Mouse (Mus musculus) midbrain, postnatal 0 days (tissue): ENCODE measurements around the gene Usp54. TPM values are rescaled to one million over a fixed set of nuclear protein-coding genes. Genes with fewer than 3 reads are reported as not detected.
A peak's percentile ranks its signal among the peaks of the same experiment; 100 is the strongest.

Experiments used
- ATAC-seq: fragments of 200-750 bp; cut with Nextera tagmentation; 2 replicates; pipeline ENCODE4 v1.8.0; 2017; ENCODE audit warnings: moderate number of reproducible peaks, mild to moderate bottlenecking, moderate TSS enrichment, moderate library complexity; ENCODE audit not compliant: low FRiP score
- DNase-seq: peaks from one replicate; pipeline ENCODE4 v3.0.0-alpha.2; 2015; ENCODE audit warnings: low spot score
- H3K27ac ChIP-seq: fragments of 300-500 bp; sonication (generic); 2 replicates; pipeline ENCODE4 v1.5.1; 2014; ENCODE audit warnings: low read depth, mild to moderate bottlenecking, low read length, mixed read lengths
- H3K27me3 ChIP-seq: fragments of 300-500 bp; sonication (generic); 2 replicates; pipeline ENCODE4 v1.6.1; 2014; ENCODE audit warnings: low read length, control low read depth, mixed read lengths; ENCODE audit not compliant: insufficient read depth
- H3K36me3 ChIP-seq: fragments of 300-500 bp; sonication (generic); 2 replicates; pipeline ENCODE4 v1.6.1; 2014; ENCODE audit warnings: low read length, control low read depth, mixed read lengths; ENCODE audit not compliant: insufficient read depth
- H3K4me1 ChIP-seq: fragments of 300-500 bp; sonication (generic); 2 replicates; pipeline ENCODE4 v1.6.1; 2014; ENCODE audit warnings: mild to moderate bottlenecking, control low read depth, antibody characterized with exemption, low read length, mixed read lengths; ENCODE audit not compliant: insufficient read depth
- H3K4me2 ChIP-seq: fragments of 300-500 bp; sonication (generic); 2 replicates; pipeline ENCODE4 v1.6.1; 2014; ENCODE audit warnings: low read depth, mild to moderate bottlenecking, low read length, mixed read lengths; ENCODE audit not compliant: poor library complexity, severe bottlenecking
- H3K4me3 ChIP-seq: fragments of 300-500 bp; sonication (generic); 2 replicates; pipeline ENCODE4 v1.5.1; 2014; ENCODE audit warnings: low read depth, mild to moderate bottlenecking, low read length, moderate library complexity
- H3K9ac ChIP-seq: fragments of 300-500 bp; sonication (generic); replicated peaks from 2 replicates; pipeline ENCODE4 v1.6.1; 2014; ENCODE audit warnings: mild to moderate bottlenecking, low read length, moderate library complexity, mixed read lengths; ENCODE audit not compliant: poor library complexity, severe bottlenecking
- H3K9me3 ChIP-seq: fragments of 300-500 bp; sonication (generic); 2 replicates; pipeline ENCODE4 v1.6.1; 2016; ENCODE audit warnings: low read length, control low read depth
- CTCF ChIP-seq: IDR thresholded peaks from 2 replicates; pipeline ENCODE4 v1.5.1; 2016; ENCODE audit warnings: antibody characterized with exemption, mild to moderate bottlenecking
- WGBS: fragments of 180-500 bp; shearing (Covaris S2); extraction: QIAGEN DNeasy Blood & Tissue Kit; methylation state at CpG from one replicate; pipeline ENCODE4 v1.1.7; 2014; 5-methylcytosine and 5-hydroxymethylcytosine counted together
- polyA plus RNA-seq: library from polyadenylated mRNA; unstranded; fragments of >200 nt; fragmentation: Nextera tagmentation; extraction: Ambion mirVana; gene quantifications from 2 replicates; pipeline ENCODE4 v1.2.1, GENCODE M21; 2015
- total RNA-seq: library from RNA; depleted of rRNA; stranded (reverse); fragments of >200 nt; gene quantifications from 2 replicates; pipeline ENCODE4 v1.2.3, GENCODE M21; 2014

The Usp54 gene
- total and polyA plus RNA-seq, 2 experiments from 2014 or later = 6.0 to 25.5 TPM

GRCm38 (mm10) chr14:20658326-20658725 lies 17.5 kb upstream of the Usp54 start:
- Histone ChIP-seq H3K4me1 (peaks cover 6% of the 10 kb centered on the region; the same call in 1 of the 2 replicates), H3K4me2 (no peak overlapping the region), H3K27me3 (no peaks in the 10 kb centered on the region), H3K9me3 (no peaks in the 10 kb centered on the region), H3K36me3 (no peaks in the 10 kb centered on the region), H3K4me3 (no peak overlapping the region), H3K27ac (no peak overlapping the region), H3K9ac (no peak overlapping the region)
- peak; percentile 81 for TF ChIP-seq CTCF
- no peak for ATAC-seq
- DNase-seq = peak; percentile 67

- DNase-seq (no peak), ATAC-seq (no peak)
- H3K9ac ChIP-seq = no peak within 1 kb of the TSS
- no peak within 1 kb of the TSS for H3K4me2 ChIP-seq
- H3K4me3 ChIP-seq = no peak within 1 kb of the TSS
- no peak for TF ChIP-seq CTCF
- no peaks in the 10 kb centered on the region for H3K9me3 ChIP-seq
- WGBS = 42% methylated on average over 11 of the region's 11 CpGs
- H3K27ac ChIP-seq = no peak within 1 kb of the TSS
- no peaks in the 10 kb centered on the region for H3K27me3 ChIP-seq
- H3K36me3 ChIP-seq = no peaks in the 10 kb centered on the region
- no peaks in the 10 kb centered on the region; the same call in 1 of the 2 replicates for H3K4me1 ChIP-seq
These were observed 15.5 kb upstream of the Usp54 start, which contains the start of gene Myoz1 for GRCm38 (mm10) chr14:20656361-20656760. Gene Myoz1 (minus strand): TSS chr14:20656540.

- H3K4me2 ChIP-seq = no peak overlapping the region
- no peaks in the 10 kb centered on the region for H3K36me3 ChIP-seq
- H3K9me3 ChIP-seq = no peaks in the 10 kb centered on the region
- ATAC-seq (no peak), DNase-seq (no peak)
- H3K9ac ChIP-seq = no peak overlapping the region
- no peak overlapping the region for H3K4me3 ChIP-seq
- H3K4me1 ChIP-seq = no peaks in the 10 kb centered on the region; the same call in 1 of the 2 replicates
- no peak overlapping the region for H3K27ac ChIP-seq
- no peak for TF ChIP-seq CTCF
- 82% methylated on average over 9 of the region's 9 CpGs for WGBS
- no peaks in the 10 kb centered on the region for H3K27me3 ChIP-seq
These were observed 14.9 kb upstream of the Usp54 start for GRCm38 (mm10) chr14:20655731-20656130.

DNA sequence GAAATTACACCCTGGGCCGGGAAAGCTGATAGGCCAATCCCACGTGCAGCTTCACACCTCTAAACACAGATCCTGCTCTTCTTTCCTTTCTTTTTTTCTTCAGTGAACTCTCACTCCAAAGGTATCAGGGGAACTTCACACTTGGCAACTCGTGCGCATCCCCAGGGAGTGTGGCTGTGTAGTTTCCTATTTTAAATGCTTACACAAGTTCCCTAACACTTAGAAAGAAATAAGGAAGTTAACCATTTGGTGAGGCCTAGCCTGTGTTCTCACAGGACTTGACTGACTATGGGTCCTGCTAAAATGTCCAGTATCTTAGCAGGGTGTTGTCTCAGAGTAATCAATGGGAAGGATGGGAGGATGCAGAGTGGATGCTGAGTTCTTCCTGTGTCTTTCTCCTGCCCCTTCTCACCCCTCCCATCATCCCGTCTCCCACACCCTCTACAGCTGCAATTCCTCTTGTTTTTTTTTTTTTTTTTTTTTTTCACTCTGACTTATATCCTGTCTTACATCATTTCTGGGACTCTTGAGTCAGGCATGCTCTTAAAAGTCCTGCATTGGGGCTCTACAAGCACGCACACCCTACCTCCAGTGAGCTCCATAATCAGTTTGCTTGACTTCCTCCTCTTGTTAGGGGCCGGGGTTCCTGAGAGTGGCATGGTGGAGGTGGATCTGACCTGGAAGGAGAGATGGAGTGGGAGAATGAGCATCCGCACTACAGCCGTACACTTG lies 14.0 kb upstream of the Usp54 start:
- ATAC-seq = no peak
- H3K4me3 ChIP-seq = no peak overlapping the region
- WGBS = 80% methylated on average over 9 of the region's 9 CpGs
- no peak for TF ChIP-seq CTCF
- no peak overlapping the region for H3K9ac ChIP-seq
- H3K4me1 ChIP-seq = no peaks in the 10 kb centered on the region
- no peak overlapping the region for H3K4me2 ChIP-seq
- no peak for DNase-seq
- H3K36me3 ChIP-seq = no peaks in the 10 kb centered on the region
- H3K27me3 ChIP-seq = no peaks in the 10 kb centered on the region
- no peak overlapping the region for H3K27ac ChIP-seq
- no peaks in the 10 kb centered on the region for H3K9me3 ChIP-seq

- no peak for TF ChIP-seq CTCF
- Histone ChIP-seq H3K4me2 (no peak overlapping the region), H3K9ac (no peak overlapping the region), H3K36me3 (no peaks in the 10 kb centered on the region), H3K27ac (no peak overlapping the region), H3K9me3 (no peaks in the 10 kb centered on the region), H3K27me3 (no peaks in the 10 kb centered on the region), H3K4me3 (no peak overlapping the region), H3K4me1 (no peaks in the 10 kb centered on the region)
- ATAC-seq = no peak
- 68% methylated on average over 4 of the region's 4 CpGs for WGBS
- no peak for DNase-seq
These were observed 10.9 kb upstream of the Usp54 start for GRCm38 (mm10) chr14:20651722-20652256.

DNA sequence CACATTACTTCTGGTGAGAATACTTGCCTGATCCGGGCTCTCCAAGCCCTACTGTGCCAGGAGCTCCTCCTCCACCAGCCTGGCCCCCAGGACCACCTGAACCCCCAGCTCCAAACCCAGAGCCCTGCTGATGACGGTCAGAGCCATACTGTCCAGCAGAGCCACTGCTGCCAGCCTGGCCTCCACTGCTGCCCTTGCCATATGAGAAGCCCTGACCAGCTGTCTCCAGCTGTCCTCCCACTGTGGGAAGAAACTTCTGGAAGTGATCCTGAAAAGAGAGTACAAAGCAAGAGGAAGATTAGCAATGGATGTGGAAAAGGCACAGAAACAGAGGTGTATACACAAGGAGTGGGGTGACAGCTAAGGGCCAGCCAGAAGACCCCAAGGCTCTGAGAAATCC lies 10.1 kb upstream of the Usp54 start:
- no peak overlapping the region for H3K9ac ChIP-seq
- no peaks in the 10 kb centered on the region for H3K9me3 ChIP-seq
- H3K4me3 ChIP-seq = no peak overlapping the region
- DNase-seq (no peak), ATAC-seq (no peak)
- 66% methylated on average over 2 of the region's 2 CpGs for WGBS
- H3K27me3 ChIP-seq = no peaks in the 10 kb centered on the region
- H3K4me2 ChIP-seq = no peak overlapping the region
- no peak for TF ChIP-seq CTCF
- H3K36me3 ChIP-seq = no peaks in the 10 kb centered on the region
- no peak overlapping the region for H3K27ac ChIP-seq
- no peaks in the 10 kb centered on the region for H3K4me1 ChIP-seq
